Mouse (Mus musculus) spleen, adult 2 months (tissue): Measurements from ENCODE around the gene Gpr84.

ENCODE experiments used
- CTCF ChIP-seq: fragments of 200-500 bp; IDR thresholded peaks from 2 replicates; pipeline ENCODE4 v1.5.1; 2011; ENCODE audit warnings: mild to moderate bottlenecking, inconsistent platforms; ENCODE audit not compliant: insufficient read depth, insufficient read length, insufficient replicate concordance; ENCODE audit errors: extremely low read depth
- POLR2A ChIP-seq: fragments of 200-500 bp; IDR thresholded peaks from 2 replicates; pipeline ENCODE4 v1.6.1; 2011; ENCODE audit warnings: low read depth, low read length, inconsistent platforms

DNA sequence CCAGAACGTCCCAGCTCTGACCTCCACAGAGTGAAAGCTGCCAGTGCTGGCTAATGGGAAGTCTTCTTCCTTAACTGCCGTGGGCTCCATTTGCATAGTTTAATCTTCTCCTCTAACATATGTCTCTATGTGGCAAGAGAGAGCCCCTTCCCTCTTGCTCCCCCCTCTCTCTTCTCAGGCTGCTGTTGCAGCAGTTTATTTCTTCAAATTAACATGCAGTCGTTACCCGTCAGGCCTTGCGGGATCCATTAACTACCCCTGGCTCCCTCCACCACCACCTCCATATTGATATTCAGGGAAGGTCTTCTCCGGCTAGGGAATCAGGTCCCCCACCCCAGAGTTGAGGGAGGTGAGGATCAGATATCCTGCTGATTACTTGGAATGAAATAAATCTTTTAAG lies 13.1 kb downstream of the Gpr84 start:
- TF ChIP-seq CTCF, result no peak
- TF ChIP-seq POLR2A, result no peak
